ENCODE assay signal across 19 mouse cellular contexts in genomic region chr4:57016366-57017171, GRCm38 (mm10). TPM values are rescaled to one million over a fixed set of nuclear protein-coding genes. Genes with fewer than 3 reads are reported as not detected.
A peak's percentile ranks its signal among the peaks of the same experiment; 100 is the strongest.
DNase-seq lines count a peak whose midpoint lies in the region; ATAC-seq and TF ChIP-seq lines count a peak whose summit lies in the region.
"Had no signal": no experiment of that assay in that cellular context is flagged by ENCODE, and none has a peak within 500 bp of the region (broad histone marks: within the 10 kb centered on the region; RNA-seq: fewer than 3 reads in every experiment).

No protein-coding gene starts in this region.

- no peak overlapping the region for H3K4me3 ChIP-seq in embryonic facial prominence, embryonic 11.5 days (ENCODE audit: low read depth, low read length)
- H3K4me3 ChIP-seq in embryonic facial prominence, embryonic 10.5 days = no peak overlapping the region
- no peak overlapping the region for H3K4me3 ChIP-seq in kidney, embryonic 16.5 days (ENCODE audit: low read length)
- H3K4me3 ChIP-seq in ES-Bruce4 (ENCODE audit: low read depth, low read length) = peak overlapping the region; percentile 50
- H3K4me3 ChIP-seq: heart, embryonic 12.5 days; layer of hippocampus, adult 2 months; neural tube, embryonic 12.5 days had no signal

- no peak overlapping the region for H3K4me2 ChIP-seq in embryonic facial prominence, embryonic 11.5 days (ENCODE audit: low read depth, low read length)
- H3K4me2 ChIP-seq in kidney, embryonic 16.5 days (replicated peaks; ENCODE audit: low read depth, low read length) = no peak overlapping the region
- H3K4me2 ChIP-seq: heart, embryonic 12.5 days; liver, embryonic 11.5 days; neural tube, embryonic 12.5 days had no signal

- no peaks in the 10 kb centered on the region for H3K4me1 ChIP-seq in embryonic facial prominence, embryonic 11.5 days (ENCODE audit: control insufficient read depth, insufficient read depth, low read length)
- H3K4me1 ChIP-seq in embryonic facial prominence, embryonic 10.5 days = 0 out of 2 replicates have a peak, but pooled peaks cover 2% of the 10 kb centered on the region
- no peaks in the 10 kb centered on the region for H3K4me1 ChIP-seq in kidney, embryonic 16.5 days (ENCODE audit: insufficient read depth, low read length)
- H3K4me1 ChIP-seq in ES-Bruce4 (ENCODE audit: control insufficient read depth, insufficient read depth, low read length) = no peaks in the 10 kb centered on the region
- H3K4me1 ChIP-seq: heart, embryonic 12.5 days; neural tube, embryonic 12.5 days had no signal

- H3K36me3 ChIP-seq in embryonic facial prominence, embryonic 11.5 days (replicated peaks; ENCODE audit: control insufficient read depth, insufficient read depth, low read depth, low read length) = no peaks in the 10 kb centered on the region
- H3K36me3 ChIP-seq in embryonic facial prominence, embryonic 10.5 days (replicated peaks) = no peaks in the 10 kb centered on the region
- no peaks in the 10 kb centered on the region for H3K36me3 ChIP-seq in kidney, embryonic 16.5 days (ENCODE audit: insufficient read depth, low read length)
- H3K36me3 ChIP-seq in ES-Bruce4 (ENCODE audit: control insufficient read depth, insufficient read depth, low read length, poor library complexity, severe bottlenecking) = no peaks in the 10 kb centered on the region
- H3K36me3 ChIP-seq: heart, embryonic 12.5 days; neural tube, embryonic 12.5 days had no signal

- no peak for DNase-seq in embryonic facial prominence, embryonic 11.5 days (ENCODE audit: low spot score)
- no peak for DNase-seq in embryonic facial prominence, embryonic 10.5 days (ENCODE audit: low spot score)
- DNase-seq in kidney, adult 8-10 months = no peak
- no peak for DNase-seq in gastrocnemius, postnatal 14 days
- no peak for DNase-seq in frontal cortex, postnatal 36 days (ENCODE audit: low spot score in 2 of 2)

- no peak for TF ChIP-seq POLR2A in ES-Bruce4 (IDR thresholded peaks at IDR 0.05; ENCODE audit: insufficient read depth, low read length)

- no peak for TF ChIP-seq CTCF in ES-Bruce4 (IDR thresholded peaks at IDR 0.05; ENCODE audit: low read depth, low read length)

- intact Hi-C loops in gastrocnemius, postnatal 14 days (cut with DNase I; ENCODE audit: low total_unique reads) = loop anchor here (5.0 kb wide), 1 partner anchor 306 kb away; no protein-coding TSS in a partner anchor

- peak; percentile 56; the same call in 1 of the 2 replicates for ATAC-seq in embryonic facial prominence, embryonic 11.5 days (replicated peaks; ENCODE audit: insufficient number of reproducible peaks, low FRiP score, low TSS enrichment, low read depth)
- peak; percentile 53; the same call in 1 of the 2 replicates for ATAC-seq in kidney, embryonic 16.5 days (ENCODE audit: low FRiP score, low TSS enrichment)
- peak; percentile 33; the same call in 1 of the 2 replicates for ATAC-seq in megakaryocyte, adult 5-6 weeks (ENCODE audit: poor library complexity, severe bottlenecking)

- TF ChIP-seq EP300 in ES-Bruce4 (IDR thresholded peaks at IDR 0.05; ENCODE audit: insufficient read depth, low read depth, low read length) = no peak

- no peak overlapping the region for H3K9ac ChIP-seq in embryonic facial prominence, embryonic 11.5 days (replicated peaks; ENCODE audit: low read length)
- H3K9ac ChIP-seq in kidney, embryonic 16.5 days (replicated peaks; ENCODE audit: low read length) = no peak overlapping the region
- H3K9ac ChIP-seq in ES-Bruce4 (ENCODE audit: low read depth, poor library complexity, severe bottlenecking) = peak overlapping the region; percentile 32
- H3K9ac ChIP-seq: forebrain, postnatal 0 days; heart, embryonic 12.5 days; neural tube, embryonic 12.5 days had no signal

- 45% methylated on average over 18 of the region's 18 CpGs for WGBS in embryonic facial prominence, embryonic 11.5 days
- WGBS in embryonic facial prominence, embryonic 10.5 days = 56% methylated on average over 18 of the region's 18 CpGs
- WGBS in kidney, embryonic 16.5 days = 43% methylated on average over 18 of the region's 18 CpGs

- H3K27me3 ChIP-seq in embryonic facial prominence, embryonic 11.5 days (ENCODE audit: control insufficient read depth, insufficient read depth, low read length) = no peaks in the 10 kb centered on the region
- H3K27me3 ChIP-seq in embryonic facial prominence, embryonic 10.5 days (replicated peaks; ENCODE audit: low read depth, poor library complexity, severe bottlenecking) = peaks cover 31% of the 10 kb centered on the region
- no peaks in the 10 kb centered on the region for H3K27me3 ChIP-seq in kidney, embryonic 16.5 days (ENCODE audit: insufficient read depth, low read length)
- H3K27me3 ChIP-seq in ES-Bruce4 (ENCODE audit: control insufficient read depth, insufficient read depth, low read length, poor library complexity, severe bottlenecking) = no peaks in the 10 kb centered on the region
- H3K27me3 ChIP-seq: neural tube, embryonic 12.5 days had no signal

- no peak overlapping the region for H3K27ac ChIP-seq in embryonic facial prominence, embryonic 11.5 days (replicated peaks; ENCODE audit: low read depth, low read length)
- H3K27ac ChIP-seq in embryonic facial prominence, embryonic 10.5 days (replicated peaks) = no peak overlapping the region
- no peak overlapping the region for H3K27ac ChIP-seq in kidney, embryonic 16.5 days (ENCODE audit: low read length)
- H3K27ac ChIP-seq in ES-Bruce4 (ENCODE audit: insufficient read depth, low read length) = no peak overlapping the region
- H3K27ac ChIP-seq: layer of hippocampus, adult 2 months; neural tube, embryonic 12.5 days had no signal

- no peaks in the 10 kb centered on the region for H3K9me3 ChIP-seq in embryonic facial prominence, embryonic 11.5 days (replicated peaks; ENCODE audit: control insufficient read depth, low read length)
- H3K9me3 ChIP-seq in embryonic facial prominence, embryonic 10.5 days = no peaks in the 10 kb centered on the region
- no peaks in the 10 kb centered on the region for H3K9me3 ChIP-seq in kidney, embryonic 16.5 days (ENCODE audit: low read length)
- H3K9me3 ChIP-seq in ES-Bruce4 (replicated peaks; ENCODE audit: control insufficient read depth, insufficient read depth, low read length, poor library complexity, severe bottlenecking) = no peaks in the 10 kb centered on the region
- H3K9me3 ChIP-seq: heart, embryonic 12.5 days; neural tube, embryonic 12.5 days had no signal

RNA-seq across cellular contexts. Expression of gene Frrs1l, which starts 26.4 kb away (rescaled TPM):
- polyA plus RNA-seq in embryonic facial prominence, embryonic 11.5 days (2014; fragmentation: Nextera tagmentation; extraction: Ambion mirVana) = 1.6 and 2.4 TPM in 2 replicates
- 0.80 and 1.4 TPM in 2 replicates for polyA plus RNA-seq in embryonic facial prominence, embryonic 10.5 days (2016; fragmentation: Nextera tagmentation; extraction: Ambion mirVana)
- polyA plus RNA-seq in kidney, embryonic 16.5 days (2015; fragmentation: Nextera tagmentation; extraction: Ambion mirVana) = 0.30 and 0.55 TPM in 2 replicates
- 1.0 and 1.4 TPM in 2 replicates for polyA plus RNA-seq in ES-Bruce4 (2011; ENCODE audit: insufficient read depth, insufficient read length, low read depth, missing spikeins)
- total RNA-seq in megakaryocyte, adult 5-6 weeks (2015) = not detected in 2 replicates
- not detected in 2 replicates for total RNA-seq in megakaryocyte, adult 5-6 weeks (2017)
- under 1 TPM; 0.04 to 0.11 TPM for total RNA-seq in gastrocnemius, postnatal 14 days (2021)
- total RNA-seq: gastrocnemius, adult 18-20 months; megakaryocyte-erythroid progenitor cell, adult 5-6 weeks; monocyte, adult 5-6 weeks had no signal
- polyA plus RNA-seq: gonadal fat pad, adult 2 months; spleen, adult 2 months; thymus, adult 2 months had no signal
